Mouse (Mus musculus): ENCODE measurements around the gene Gsg1l2.

The Gsg1l2 gene

DNA sequence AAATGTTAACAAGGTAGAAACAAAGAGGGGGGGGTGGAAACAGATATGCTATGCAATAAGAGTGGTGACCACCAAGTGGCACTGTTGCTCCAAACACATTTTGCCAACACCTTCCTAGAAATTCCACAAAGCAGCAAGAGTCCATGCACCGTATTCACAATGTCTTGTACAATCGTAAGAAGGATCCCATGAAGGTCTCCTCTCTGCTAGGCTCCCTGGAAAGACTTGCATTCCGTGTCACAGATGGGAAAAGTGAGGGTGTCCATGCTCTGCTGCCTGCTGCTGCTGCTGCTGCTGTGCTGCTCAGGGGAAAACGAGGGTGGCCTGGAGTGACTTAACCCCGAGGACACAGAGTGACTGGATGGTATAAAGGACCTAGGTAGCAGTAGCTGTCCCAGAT lies 45.2 kb downstream of the Gsg1l2 start:
- DNase-seq (ENCODE audit: low spot score) = peak; percentile 39

DNA sequence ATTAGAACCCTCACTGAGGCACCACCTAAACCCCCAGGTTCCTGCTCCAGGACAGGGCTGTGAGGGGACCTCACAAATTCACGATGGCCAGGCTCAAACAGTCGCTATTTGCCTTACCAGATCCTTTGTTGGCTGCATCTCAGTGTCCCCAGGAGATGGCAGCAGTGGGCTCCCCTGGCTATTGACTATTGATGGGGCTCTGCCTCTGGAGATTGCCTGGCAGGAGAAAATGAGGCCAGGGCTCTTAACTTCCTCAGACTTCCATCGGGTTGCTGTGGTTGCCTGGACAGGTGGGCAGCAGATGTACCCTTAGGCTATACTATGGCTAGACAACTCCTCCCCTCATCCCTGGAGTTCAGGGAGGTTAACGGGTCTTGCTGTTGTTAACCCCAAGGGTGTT lies 45.8 kb downstream of the Gsg1l2 start:
- peak; percentile 28 for DNase-seq (ENCODE audit: low spot score)

DNA sequence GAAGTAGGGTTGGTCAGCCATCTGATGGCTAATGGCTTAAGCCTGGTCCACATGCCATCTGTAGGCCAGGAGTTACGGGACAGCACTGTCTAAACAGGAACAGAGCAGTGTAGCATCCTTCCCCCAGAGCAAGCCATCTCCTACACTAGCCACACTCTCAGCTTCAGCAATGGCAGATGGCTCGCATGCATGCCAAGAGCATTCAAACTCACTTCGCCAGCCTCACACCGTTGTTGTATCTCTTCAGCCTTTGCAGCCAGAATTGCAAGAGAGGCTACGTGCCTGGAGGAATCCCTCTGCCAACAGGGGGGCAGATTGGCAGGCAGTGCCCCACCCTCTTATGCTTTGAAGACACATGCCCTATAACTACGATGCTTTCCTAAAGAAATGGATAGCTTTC lies 47.2 kb downstream of the Gsg1l2 start:
- DNase-seq (ENCODE audit: low spot score) = no peak

DNA sequence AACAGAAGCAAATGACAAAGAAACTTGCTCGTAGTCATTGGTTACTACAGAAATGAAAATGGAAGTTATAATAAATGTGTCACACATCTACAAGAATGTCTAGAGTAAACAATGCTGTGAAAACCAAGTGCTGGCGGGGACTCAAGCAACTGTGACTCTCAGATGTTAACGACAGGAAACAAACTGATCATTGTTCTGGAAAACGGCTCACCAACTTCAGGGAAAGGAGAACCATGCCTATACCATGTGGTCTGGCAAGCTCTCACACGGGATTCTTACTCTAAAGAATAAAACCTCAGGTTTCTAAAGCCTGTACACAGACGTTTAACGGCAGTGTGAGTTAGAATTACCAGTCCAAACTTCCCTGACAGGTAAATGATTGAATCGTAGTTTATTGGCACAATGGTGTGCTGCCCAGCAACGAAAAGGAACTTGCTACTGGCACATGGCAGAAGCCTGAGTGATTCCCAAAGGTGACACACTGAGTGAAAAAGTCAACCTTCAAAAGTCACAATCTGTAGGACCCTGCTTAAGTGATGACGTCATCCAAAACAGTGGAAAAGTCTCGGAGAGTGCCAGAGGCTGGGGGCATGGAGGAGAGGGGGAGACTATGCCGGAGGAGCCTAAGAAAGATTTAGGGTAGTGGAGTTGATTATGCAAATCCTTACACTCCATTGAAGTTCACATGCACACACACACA lies 54.1 kb downstream of the Gsg1l2 start:
- DNase-seq (ENCODE audit: low spot score) = no peak

DNA sequence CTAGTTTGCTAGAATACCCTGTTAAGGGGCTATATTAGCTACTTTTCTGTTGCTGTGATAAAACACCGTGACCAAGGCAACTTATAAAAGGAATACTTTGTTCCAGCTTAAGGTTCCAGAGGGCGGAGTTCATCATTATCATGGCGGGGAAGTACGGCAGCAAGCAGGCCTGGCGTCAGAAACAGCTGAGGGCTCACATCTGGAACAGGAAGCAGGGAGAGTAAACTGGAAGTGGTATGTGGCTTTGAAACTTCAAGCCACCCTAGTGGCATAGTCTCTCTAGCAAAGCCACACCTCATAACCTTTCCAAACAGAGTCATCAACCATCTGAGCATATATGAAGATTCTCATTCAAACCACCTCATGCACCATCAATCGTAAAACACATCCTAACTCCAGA lies 55.1 kb downstream of the Gsg1l2 start:
- no peak for DNase-seq (ENCODE audit: low spot score)

DNA sequence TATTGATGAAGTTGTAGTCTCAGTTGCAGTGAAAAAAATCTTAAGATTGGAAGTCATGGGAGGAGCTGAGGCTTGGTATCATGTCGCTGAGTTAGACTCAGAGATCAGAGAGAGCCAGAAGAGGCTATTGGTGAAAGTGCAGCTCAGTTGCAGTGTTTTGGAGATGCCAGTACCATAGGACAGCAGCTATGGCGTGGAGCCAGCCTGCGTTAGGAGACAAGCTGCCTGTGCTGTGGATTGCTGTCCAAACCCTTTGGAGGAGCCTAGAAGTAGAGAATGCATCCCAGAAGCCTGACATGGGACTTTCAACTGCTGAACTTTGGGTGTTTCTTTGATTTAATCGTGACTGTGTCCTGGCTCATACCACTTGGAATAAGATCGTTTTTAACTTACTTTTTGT lies 57.4 kb downstream of the Gsg1l2 start:
- no peak for DNase-seq (ENCODE audit: low spot score)

DNA sequence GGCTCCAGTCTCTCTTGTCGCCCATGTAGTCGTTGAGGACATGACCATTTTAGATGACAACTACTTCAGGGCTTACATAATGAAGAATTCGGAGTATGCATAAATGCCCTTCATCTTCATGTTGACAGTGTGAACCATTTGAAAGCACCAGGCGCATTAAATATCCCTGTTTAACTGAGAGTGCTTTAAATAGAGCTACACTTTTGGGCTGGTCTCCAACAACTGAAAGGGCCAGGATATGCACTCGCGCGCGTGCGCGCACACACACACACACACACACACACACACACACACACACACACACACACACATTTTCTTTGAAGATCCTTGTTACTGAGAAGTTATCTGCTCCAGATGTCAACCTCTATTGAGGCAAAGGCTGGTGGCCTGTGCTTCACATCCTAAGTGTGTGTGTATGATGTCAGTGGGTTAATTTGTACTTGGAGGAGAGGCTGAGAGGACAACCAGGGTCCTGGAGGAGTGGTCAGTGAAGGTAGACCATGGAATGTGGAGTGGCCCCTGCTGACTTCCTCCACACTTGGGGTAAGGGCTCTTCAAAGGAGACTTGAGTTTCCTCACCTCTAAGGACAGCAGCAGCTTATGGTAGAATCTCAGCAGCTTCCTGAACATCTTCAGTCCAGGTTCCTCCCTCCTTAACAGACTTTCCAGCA lies 61.1 kb downstream of the Gsg1l2 start:
- DNase-seq (ENCODE audit: low spot score) = no peak

All from adipocyte (in vitro differentiated cells).